Mouse (Mus musculus) intestine, embryonic 16.5 days (tissue): ENCODE results near the gene Morf4l2. TPM values are rescaled to one million over a fixed set of nuclear protein-coding genes. Genes with fewer than 3 reads are reported as not detected.
A peak's percentile ranks its signal among the peaks of the same experiment; 100 is the strongest.

ENCODE experiments used
- ATAC-seq: fragments of 200-750 bp; cut with Nextera tagmentation; 2 replicates; pipeline ENCODE4 v1.8.0; 2017; ENCODE audit warnings: moderate TSS enrichment, moderate library complexity
- H3K27ac ChIP-seq: fragments of 300-500 bp; sonication (generic); 2 replicates; pipeline ENCODE4 v1.5.1; 2014; ENCODE audit warnings: mild to moderate bottlenecking, low read length
- H3K27me3 ChIP-seq: fragments of 300-500 bp; sonication (generic); replicated peaks from 2 replicates; pipeline ENCODE4 v1.6.1; 2014; ENCODE audit warnings: low read length, control low read depth, mixed read lengths; ENCODE audit not compliant: control insufficient read depth, insufficient read depth
- H3K36me3 ChIP-seq: fragments of 300-500 bp; sonication (generic); 2 replicates; pipeline ENCODE4 v1.6.1; 2014; ENCODE audit warnings: low read length, control low read depth; ENCODE audit not compliant: control insufficient read depth, insufficient read depth
- H3K4me1 ChIP-seq: fragments of 300-500 bp; sonication (generic); 2 replicates; pipeline ENCODE4 v1.6.1; 2014; ENCODE audit warnings: low read length, control low read depth, mixed read lengths; ENCODE audit not compliant: control insufficient read depth, insufficient read depth
- H3K4me2 ChIP-seq: fragments of 300-500 bp; sonication (generic); 2 replicates; pipeline ENCODE4 v1.6.1; 2014; ENCODE audit warnings: low read depth, low read length, control low read depth
- H3K4me3 ChIP-seq: fragments of 300-500 bp; sonication (generic); 2 replicates; pipeline ENCODE4 v1.5.1; 2014; ENCODE audit warnings: mild to moderate bottlenecking, low read length
- H3K9ac ChIP-seq: fragments of 300-500 bp; sonication (generic); 2 replicates; pipeline ENCODE4 v1.6.1; 2014; ENCODE audit warnings: low read depth, low read length
- H3K9me3 ChIP-seq: fragments of 300-500 bp; sonication (generic); 2 replicates; pipeline ENCODE4 v1.6.1; 2016; ENCODE audit warnings: low read length, control low read depth; ENCODE audit not compliant: control insufficient read depth
- WGBS: fragments of 180-500 bp; shearing (Covaris S2); extraction: QIAGEN DNeasy Blood & Tissue Kit; methylation state at CpG from one replicate; pipeline ENCODE4 v1.1.7; 2014; 5-methylcytosine and 5-hydroxymethylcytosine counted together
- polyA plus RNA-seq: library from polyadenylated mRNA; unstranded; fragments of >200 nt; fragmentation: Nextera tagmentation; extraction: Ambion mirVana; gene quantifications from 2 replicates; pipeline ENCODE4 v1.2.1, GENCODE M21; 2015

Morf4l2 gene
- 417 and 440 TPM in 2 replicates for polyA plus RNA-seq

DNA sequence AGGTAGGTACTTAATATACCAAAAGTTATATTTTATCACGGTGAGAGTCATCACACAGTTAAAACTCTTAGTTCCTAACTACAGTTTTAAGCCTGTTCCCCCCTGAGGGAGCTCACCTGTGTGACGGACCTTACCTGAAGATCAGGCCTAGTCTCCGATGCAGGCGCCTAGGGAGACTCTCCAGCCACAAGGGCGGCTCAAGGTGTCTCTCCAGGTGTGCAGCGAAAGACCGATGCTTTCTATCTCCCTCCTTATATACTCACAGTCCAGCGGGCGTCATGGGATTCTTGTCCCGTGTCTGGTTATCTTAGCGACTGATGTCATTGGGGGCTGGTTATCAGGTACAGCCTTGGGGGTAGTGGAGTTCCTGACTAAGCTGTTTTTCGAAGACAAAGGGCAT lies at the start of gene Morf4l2:
Gene Morf4l2 (minus strand): TSS at position 232 of the 400 bp plus-strand sequence.
- H3K36me3 ChIP-seq = no peaks in the 10 kb centered on the region
- peak within 1 kb of the TSS; percentile 69 for H3K9ac ChIP-seq
- peak within 1 kb of the TSS; percentile 45 for H3K4me2 ChIP-seq
- no peaks in the 10 kb centered on the region for H3K9me3 ChIP-seq
- H3K27ac ChIP-seq = peak within 1 kb of the TSS; percentile 91
- 78% methylated on average over 12 of the region's 12 CpGs for WGBS
- ATAC-seq = no peak
- H3K4me3 ChIP-seq = peak within 1 kb of the TSS; percentile 49
- peaks cover 3% of the 10 kb centered on the region; the same call in 1 of the 2 replicates for H3K4me1 ChIP-seq
- H3K27me3 ChIP-seq = no peaks in the 10 kb centered on the region

DNA sequence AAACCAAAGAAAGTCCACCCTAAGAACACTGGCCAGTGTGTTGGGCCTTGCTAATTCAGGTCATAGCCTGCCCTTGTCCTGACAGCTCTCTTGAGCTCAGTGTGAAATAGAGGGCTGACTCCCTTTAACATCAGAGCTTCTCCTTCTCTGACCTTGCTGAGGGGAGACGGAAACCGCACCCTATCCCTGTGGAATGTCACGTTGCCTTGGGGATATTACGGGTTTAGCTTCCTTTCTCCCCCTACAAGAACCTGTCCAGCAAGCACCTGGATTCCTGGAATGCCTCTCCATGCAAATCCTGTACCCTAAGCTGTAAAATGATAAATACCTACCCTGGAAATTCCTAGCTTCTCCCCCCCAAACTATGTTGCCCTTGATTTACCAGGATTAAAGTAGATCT lies 46.0 kb upstream of the Morf4l2 start:
- no peak overlapping the region for H3K4me3 ChIP-seq
- no peak for ATAC-seq
- H3K27me3 ChIP-seq = no peaks in the 10 kb centered on the region
- no peak overlapping the region for H3K27ac ChIP-seq
- H3K9me3 ChIP-seq = no peaks in the 10 kb centered on the region
- no peak overlapping the region for H3K4me2 ChIP-seq
- WGBS = 77% methylated on average over 4 of the region's 4 CpGs
- H3K9ac ChIP-seq = no peak overlapping the region
- H3K36me3 ChIP-seq = no peaks in the 10 kb centered on the region
- no peaks in the 10 kb centered on the region for H3K4me1 ChIP-seq

DNA sequence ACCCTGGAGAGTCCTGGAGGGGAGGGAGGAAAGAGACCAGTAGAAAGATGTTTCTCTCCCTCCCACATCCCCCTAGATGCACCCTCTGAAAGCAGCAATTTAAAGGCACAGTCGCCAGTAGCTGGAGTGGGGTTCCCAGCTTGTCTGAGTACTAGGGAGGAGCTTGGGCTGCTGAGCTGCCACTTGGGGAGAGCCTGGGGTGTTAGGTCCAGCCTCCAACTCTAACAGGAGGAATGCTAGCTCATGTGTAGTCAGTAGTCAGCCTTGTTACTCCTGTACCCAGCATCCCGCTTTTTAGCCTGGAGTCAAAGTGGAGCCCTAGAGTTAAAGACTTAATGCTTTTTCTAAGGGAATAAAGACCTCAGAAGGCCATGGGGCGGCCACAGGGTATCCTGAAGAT lies 36.6 kb upstream of the Morf4l2 start, which contains the start of gene Glra4:
Gene Glra4 (minus strand): TSS at position 101 of the 400 bp plus-strand sequence.
- H3K36me3 ChIP-seq = no peaks in the 10 kb centered on the region

DNA sequence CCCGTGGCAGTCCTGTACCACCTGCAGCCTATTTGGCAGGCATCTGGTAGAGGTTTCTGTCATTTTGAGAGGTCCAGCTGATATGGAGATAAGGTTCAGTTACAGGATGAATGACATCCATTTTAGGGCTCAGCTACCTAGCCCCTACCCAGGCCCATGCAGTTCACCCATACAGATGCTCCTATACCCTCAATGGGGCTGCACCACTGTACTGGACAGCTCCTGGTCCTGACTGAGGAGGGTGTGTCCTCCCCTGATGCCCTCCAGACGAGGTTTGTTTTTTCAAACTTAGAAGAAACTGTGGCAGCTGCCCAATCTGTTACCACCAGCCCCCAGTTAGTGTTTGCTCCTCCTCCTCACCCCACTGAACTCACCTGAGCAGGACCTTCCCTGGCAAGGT lies 35.8 kb upstream of the Morf4l2 start:
- Histone ChIP-seq H3K4me1 (no peaks in the 10 kb centered on the region), H3K27me3 (no peaks in the 10 kb centered on the region; the same call in 1 of the 2 replicates), H3K36me3 (no peaks in the 10 kb centered on the region), H3K9me3 (no peaks in the 10 kb centered on the region), H3K9ac (no peak overlapping the region), H3K27ac (no peak overlapping the region), H3K4me3 (no peak overlapping the region), H3K4me2 (no peak overlapping the region)
- 59% methylated on average over 2 of the region's 2 CpGs for WGBS
- no peak for ATAC-seq

More for the DNA sequence above, 36.6 kb upstream of the Morf4l2 start, which contains the start of gene Glra4:
- Histone ChIP-seq H3K27me3 (no peaks in the 10 kb centered on the region; the same call in 1 of the 2 replicates), H3K4me2 (no peak within 1 kb of the TSS), H3K9me3 (no peaks in the 10 kb centered on the region), H3K27ac (no peak within 1 kb of the TSS), H3K9ac (no peak within 1 kb of the TSS), H3K4me1 (no peaks in the 10 kb centered on the region), H3K4me3 (no peak within 1 kb of the TSS)
- WGBS = 80% methylated on average over 3 of the region's 3 CpGs
- ATAC-seq = no peak

DNA sequence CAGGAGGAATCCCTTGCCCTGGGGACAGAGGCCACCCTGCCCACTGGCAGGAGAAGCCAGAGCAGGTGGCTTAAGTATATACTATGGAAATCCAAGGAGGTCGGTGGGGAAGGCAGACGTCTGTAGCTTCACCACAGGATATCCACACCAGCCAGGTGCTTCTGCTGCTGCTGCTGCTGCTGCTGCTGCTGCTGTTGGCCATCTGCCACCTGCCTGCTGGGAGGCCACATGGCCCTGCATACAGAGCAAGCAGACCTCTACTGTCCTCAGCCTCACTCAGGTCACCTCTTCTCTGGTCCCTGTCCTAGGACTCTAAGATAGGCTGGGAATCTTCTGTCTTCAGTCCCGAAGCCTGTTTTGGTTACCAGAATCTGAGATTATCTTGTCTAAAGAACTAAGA lies 34.6 kb upstream of the Morf4l2 start:
- Histone ChIP-seq H3K27ac (no peak overlapping the region), H3K27me3 (no peaks in the 10 kb centered on the region; the same call in 1 of the 2 replicates), H3K9ac (no peak overlapping the region), H3K36me3 (no peaks in the 10 kb centered on the region), H3K4me1 (no peaks in the 10 kb centered on the region), H3K9me3 (no peaks in the 10 kb centered on the region), H3K4me3 (no peak overlapping the region), H3K4me2 (no peak overlapping the region)
- WGBS = 84% methylated on average over 3 of the region's 3 CpGs
- ATAC-seq = no peak

DNA sequence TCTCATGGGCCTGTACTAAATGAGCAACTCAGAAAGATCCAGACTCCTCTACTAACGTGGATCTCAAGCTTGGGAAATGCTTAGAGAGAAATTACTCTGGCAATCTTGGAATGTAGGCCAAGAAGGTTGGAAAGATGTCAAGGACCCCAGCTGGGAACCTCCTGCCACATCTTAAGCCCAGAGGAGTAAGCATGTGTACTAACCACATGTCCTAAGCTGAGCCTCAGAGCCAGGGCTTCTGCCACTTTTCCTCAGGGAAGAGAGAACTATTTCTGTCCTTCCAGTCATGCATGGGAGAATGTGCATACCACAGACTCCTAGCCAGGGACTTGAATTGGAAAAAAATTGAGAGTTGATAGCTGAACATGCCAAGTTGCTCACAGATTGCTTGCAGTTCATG lies 29.5 kb upstream of the Morf4l2 start:
- no peak for ATAC-seq
- no peak overlapping the region for H3K27ac ChIP-seq
- no peaks in the 10 kb centered on the region for H3K36me3 ChIP-seq
- H3K4me1 ChIP-seq = no peaks in the 10 kb centered on the region
- no peaks in the 10 kb centered on the region for H3K27me3 ChIP-seq
- no peak overlapping the region for H3K4me2 ChIP-seq
- H3K9ac ChIP-seq = no peak overlapping the region
- WGBS = 55% methylated on average over 1 of the region's 1 CpGs
- H3K4me3 ChIP-seq = no peak overlapping the region
- H3K9me3 ChIP-seq = no peaks in the 10 kb centered on the region

DNA sequence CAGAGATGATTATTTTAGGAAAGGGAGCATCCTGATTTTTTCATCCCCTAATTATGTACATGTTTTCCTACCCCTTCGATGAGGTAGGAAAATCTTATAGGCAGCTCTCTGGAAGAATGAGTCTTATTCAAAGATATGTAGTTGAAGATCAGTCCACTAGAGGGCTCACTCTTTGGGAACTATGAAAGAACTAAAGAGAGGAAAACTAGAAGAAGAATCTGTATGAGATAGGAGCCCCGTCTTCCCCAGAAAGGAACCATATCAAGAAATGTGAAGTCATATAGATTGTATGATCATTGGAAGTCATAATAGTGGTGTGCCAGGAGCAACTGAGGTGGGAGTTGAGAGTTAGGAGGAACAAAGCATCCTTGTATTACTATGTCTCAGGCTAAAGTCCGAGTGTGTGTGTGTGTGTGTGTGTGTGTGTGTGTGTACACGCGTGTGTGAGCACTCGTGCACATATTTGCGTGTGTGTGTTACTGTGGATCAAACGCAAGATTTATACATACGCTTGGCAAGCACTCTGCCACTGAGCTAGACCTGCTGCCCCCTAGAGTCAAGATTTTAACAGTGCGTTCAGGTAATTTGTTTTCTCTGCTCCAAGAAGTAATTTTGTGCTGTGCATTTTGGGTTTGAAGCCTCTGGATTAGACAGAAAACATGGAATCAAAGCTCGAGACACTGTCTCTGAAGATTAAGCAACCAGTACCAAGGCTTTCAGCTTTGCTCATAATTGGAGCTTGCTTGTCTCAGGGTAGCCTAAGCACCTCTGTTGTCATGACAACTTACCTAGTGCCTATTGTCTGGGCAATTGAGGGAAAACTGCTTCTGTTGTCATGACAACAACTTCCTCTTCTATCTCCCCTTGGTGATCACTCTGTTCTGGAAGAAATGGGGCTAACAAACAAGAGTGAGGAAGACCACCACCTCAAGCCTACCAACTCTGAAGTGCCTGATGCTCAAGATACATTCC lies 17.9 kb upstream of the Morf4l2 start:
- H3K4me3 ChIP-seq = no peak overlapping the region
- no peak overlapping the region for H3K4me2 ChIP-seq
- no peaks in the 10 kb centered on the region for H3K36me3 ChIP-seq
- 73% methylated on average over 11 of the region's 11 CpGs for WGBS
- no peak for ATAC-seq
- H3K4me1 ChIP-seq = no peaks in the 10 kb centered on the region
- H3K9me3 ChIP-seq = no peaks in the 10 kb centered on the region
- H3K9ac ChIP-seq = no peak overlapping the region
- no peaks in the 10 kb centered on the region for H3K27me3 ChIP-seq
- H3K27ac ChIP-seq = no peak overlapping the region

DNA sequence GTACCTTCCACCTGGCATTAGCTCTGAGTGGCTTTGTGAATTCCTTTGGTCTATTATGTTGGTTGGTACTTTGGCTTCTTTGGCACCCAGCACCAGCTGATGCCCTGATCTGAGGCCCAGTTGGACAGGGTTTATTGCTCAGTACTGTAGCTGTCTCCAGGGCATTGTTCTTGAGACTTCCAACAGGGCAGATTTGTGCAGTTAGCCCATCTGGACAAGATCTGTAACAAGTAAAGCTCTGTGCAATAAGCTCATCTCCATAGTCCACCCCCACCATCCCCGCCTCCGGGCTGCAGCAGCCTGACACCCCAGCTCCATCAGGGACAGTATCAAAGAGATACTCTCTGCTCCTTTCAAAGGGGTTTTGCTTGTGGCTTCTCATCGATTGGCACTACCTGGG lies 12.0 kb upstream of the Morf4l2 start:
- Histone ChIP-seq H3K27me3 (no peaks in the 10 kb centered on the region), H3K36me3 (no peaks in the 10 kb centered on the region), H3K27ac (no peak overlapping the region), H3K4me3 (no peak overlapping the region), H3K4me2 (no peak overlapping the region), H3K9me3 (no peaks in the 10 kb centered on the region), H3K9ac (no peak overlapping the region), H3K4me1 (no peaks in the 10 kb centered on the region)
- no peak for ATAC-seq
- 89% methylated on average over 3 of the region's 3 CpGs for WGBS

DNA sequence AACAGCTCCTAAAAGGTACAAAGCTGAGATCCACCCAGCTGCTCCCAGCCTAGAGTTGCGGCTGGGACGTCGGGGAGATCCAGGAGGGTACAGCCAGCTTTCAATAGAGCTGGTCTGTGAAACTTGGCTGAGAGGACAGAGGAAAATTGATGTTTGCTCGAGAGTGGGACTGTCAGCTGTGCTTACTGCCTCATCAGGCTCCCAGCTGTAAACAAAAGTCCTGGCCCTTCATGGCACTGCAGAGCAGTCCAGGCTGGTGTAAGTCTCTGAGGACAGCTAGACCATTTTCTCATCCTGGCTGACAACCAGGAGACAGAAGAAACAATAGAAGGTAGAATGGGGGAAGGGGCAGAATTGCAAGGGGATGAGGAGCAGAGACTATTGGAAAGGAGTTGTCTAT lies 5.8 kb upstream of the Morf4l2 start:
- 78% methylated on average over 4 of the region's 4 CpGs for WGBS
- no peak for ATAC-seq

More for the DNA sequence above, 5.8 kb upstream of the Morf4l2 start:
- no peak overlapping the region for H3K4me2 ChIP-seq
- H3K9me3 ChIP-seq = no peaks in the 10 kb centered on the region
- no peak overlapping the region for H3K27ac ChIP-seq
- no peak overlapping the region for H3K9ac ChIP-seq
- H3K27me3 ChIP-seq = no peaks in the 10 kb centered on the region
- no peaks in the 10 kb centered on the region for H3K36me3 ChIP-seq
- no peaks in the 10 kb centered on the region for H3K4me1 ChIP-seq
- H3K4me3 ChIP-seq = no peak overlapping the region
